Mouse (Mus musculus) monocyte, adult 5-6 weeks (primary cell): Measurements from ENCODE around the gene Gigyf2. TPM values are rescaled to one million over a fixed set of nuclear protein-coding genes. Genes with fewer than 3 reads are reported as not detected.

Source experiments
- ATAC-seq: fragments of 153-309, 156-312 bp; replicated peaks from 2 replicates; pipeline ENCODE4 v1.8.0; 2017; ENCODE audit warnings: mild to moderate bottlenecking; ENCODE audit not compliant: low TSS enrichment, insufficient number of reproducible peaks, severe bottlenecking, poor library complexity, low FRiP score
- total RNA-seq: library from RNA; stranded (forward); fragments of 200-1000, 200-491, 200-594 nt; gene quantifications from 3 replicates; pipeline ENCODE4 v1.2.3, GENCODE M21; 2017

Gene Gigyf2
- total RNA-seq, 1 experiment from 2014 or later = 71.3 TPM

GRCm38 (mm10) chr1:87313843-87314570, 12.8 kb upstream of the Gigyf2 start:
- no peak for ATAC-seq

- ATAC-seq = no peak
Observed at GRCm38 (mm10) chr1:87315431-87315830, 11.4 kb upstream of the Gigyf2 start.

- ATAC-seq = no peak
Observed at GRCm38 (mm10) chr1:87315894-87316293, 10.9 kb upstream of the Gigyf2 start.

GRCm38 (mm10) chr1:87316672-87317071, 10.1 kb upstream of the Gigyf2 start:
- no peak for ATAC-seq

- ATAC-seq = no peak
Observed at GRCm38 (mm10) chr1:87321071-87321470, 5.7 kb upstream of the Gigyf2 start.

GRCm38 (mm10) chr1:87322778-87323177, 4.0 kb upstream of the Gigyf2 start:
- ATAC-seq = no peak

- no peak for ATAC-seq
Observed at GRCm38 (mm10) chr1:87324649-87325048, 2.1 kb upstream of the Gigyf2 start.

- ATAC-seq = no peak; the same call in 1 of the 2 replicates
Observed at GRCm38 (mm10) chr1:87327165-87327861, 515 bp downstream of the Gigyf2 start.

GRCm38 (mm10) chr1:87331774-87332173, 5.0 kb downstream of the Gigyf2 start:
- ATAC-seq = no peak

GRCm38 (mm10) chr1:87350576-87350975, 23.8 kb downstream of the Gigyf2 start:
- ATAC-seq = no peak

- ATAC-seq = no peak
Observed at GRCm38 (mm10) chr1:87360276-87360675, 33.5 kb downstream of the Gigyf2 start.

- no peak for ATAC-seq
Observed at GRCm38 (mm10) chr1:87378024-87378560, 51.3 kb downstream of the Gigyf2 start.

GRCm38 (mm10) chr1:87379919-87380318, 53.1 kb downstream of the Gigyf2 start:
- ATAC-seq = no peak

- ATAC-seq = no peak
Observed at GRCm38 (mm10) chr1:87381152-87381551, 54.4 kb downstream of the Gigyf2 start.

- ATAC-seq = no peak
Observed at GRCm38 (mm10) chr1:87386436-87387092, 59.8 kb downstream of the Gigyf2 start.

- no peak for ATAC-seq
Observed at GRCm38 (mm10) chr1:87393444-87394195, 66.8 kb downstream of the Gigyf2 start.

- ATAC-seq = no peak
Observed at GRCm38 (mm10) chr1:87394594-87394993, 67.8 kb downstream of the Gigyf2 start, which contains the start of gene Kcnj13. TSS of gene Kcnj13 (minus strand) at chr1:87394729.

- ATAC-seq = no peak
Observed at GRCm38 (mm10) chr1:87396923-87397586, 70.3 kb downstream of the Gigyf2 start.
